Mouse (Mus musculus) neural tube, embryonic 15.5 days (tissue): ENCODE data around the gene Omg. TPM values are rescaled to one million over a fixed set of nuclear protein-coding genes. Genes with fewer than 3 reads are reported as not detected.

Experiments used
- ATAC-seq: fragments of 200-750 bp; cut with Nextera tagmentation; 2 replicates; pipeline ENCODE4 v1.8.0; 2017; ENCODE audit warnings: mild to moderate bottlenecking, moderate TSS enrichment, moderate library complexity; ENCODE audit not compliant: low FRiP score
- H3K27ac ChIP-seq: fragments of 300-500 bp; sonication (generic); replicated peaks from 2 replicates; pipeline ENCODE4 v1.5.1; 2015; ENCODE audit warnings: mild to moderate bottlenecking, inconsistent platforms
- H3K27me3 ChIP-seq: fragments of 300-500 bp; sonication (generic); replicated peaks from 2 replicates; pipeline ENCODE4 v1.6.1; 2015; ENCODE audit warnings: inconsistent platforms
- H3K36me3 ChIP-seq: fragments of 300-500 bp; sonication (generic); 2 replicates; pipeline ENCODE4 v1.6.1; 2015; ENCODE audit warnings: inconsistent platforms
- H3K4me1 ChIP-seq: fragments of 300-500 bp; sonication (generic); 2 replicates; pipeline ENCODE4 v1.6.1; 2015; ENCODE audit warnings: inconsistent platforms
- H3K4me2 ChIP-seq: fragments of 300-500 bp; sonication (generic); 2 replicates; pipeline ENCODE4 v1.6.1; 2015; ENCODE audit warnings: inconsistent platforms, mild to moderate bottlenecking, moderate library complexity
- H3K4me3 ChIP-seq: fragments of 300-500 bp; sonication (generic); replicated peaks from 2 replicates; pipeline ENCODE4 v1.5.1; 2015; ENCODE audit warnings: mild to moderate bottlenecking, inconsistent platforms
- H3K9ac ChIP-seq: fragments of 300-500 bp; sonication (generic); replicated peaks from 2 replicates; pipeline ENCODE4 v1.6.1; 2015; ENCODE audit warnings: mild to moderate bottlenecking, inconsistent platforms
- H3K9me3 ChIP-seq: fragments of 300-500 bp; sonication (generic); replicated peaks from 2 replicates; pipeline ENCODE4 v1.6.1; 2016; ENCODE audit warnings: inconsistent platforms
- WGBS: fragments of 180-500 bp; shearing (Covaris S2); methylation state at CpG from one replicate; pipeline ENCODE4 v1.1.7; 2015; ENCODE audit warnings: mixed read lengths; 5-methylcytosine and 5-hydroxymethylcytosine counted together
- polyA plus RNA-seq: library from polyadenylated mRNA; unstranded; fragments of >200 nt; fragmentation: Nextera tagmentation; extraction: Ambion mirVana; gene quantifications from 2 replicates; pipeline ENCODE4 v1.2.1, GENCODE M21; 2015

Omg gene
- polyA plus RNA-seq: 12.6 and 14.5 TPM in 2 replicates

DNA sequence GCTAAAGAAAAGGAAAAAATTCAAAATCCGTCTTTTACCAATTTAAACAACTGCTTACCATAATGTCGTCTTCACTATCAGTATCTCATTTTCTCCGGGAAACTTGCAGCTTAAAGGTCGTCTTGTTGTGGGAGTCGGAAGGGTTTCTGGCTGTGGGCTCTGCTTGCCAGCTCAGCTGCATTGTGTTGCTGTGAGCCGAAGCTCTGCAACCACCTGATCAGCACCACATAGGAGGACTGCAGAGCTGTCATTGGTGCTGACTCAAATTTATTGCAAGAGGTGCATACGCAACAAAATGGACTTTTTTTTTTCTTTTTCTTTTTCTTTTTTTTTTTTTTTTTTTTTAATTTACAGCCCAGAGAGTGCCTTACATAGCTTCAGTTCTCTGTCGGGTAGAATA lies at the start of gene Omg:
Gene Omg (minus strand): TSS at position 240 of the 400 bp plus-strand sequence.
- Histone ChIP-seq H3K27me3 (no peaks in the 10 kb centered on the region), H3K27ac (peak within 1 kb of the TSS; percentile 39; the same call in 1 of the 2 replicates), H3K4me1 (0 out of 2 replicates have a peak, but pooled peaks cover 5% of the 10 kb centered on the region), H3K9ac (no peak within 1 kb of the TSS), H3K36me3 (no peaks in the 10 kb centered on the region), H3K9me3 (no peaks in the 10 kb centered on the region), H3K4me2 (peak within 1 kb of the TSS; percentile 22), H3K4me3 (peak within 1 kb of the TSS; percentile 18)
- ATAC-seq: peak; percentile 79; the same call in 1 of the 2 replicates
- 21% methylated on average over 8 of the region's 8 CpGs for WGBS

GRCm38 (mm10) chr11:79552622-79553021 lies 48.7 kb upstream of the Omg start:
- H3K4me3 ChIP-seq: no peak overlapping the region
- ATAC-seq: no peak
- no peak overlapping the region for H3K27ac ChIP-seq
- peaks cover 72% of the 10 kb centered on the region for H3K36me3 ChIP-seq
- 88% methylated on average over 1 of the region's 1 CpGs for WGBS
- no peak overlapping the region for H3K9ac ChIP-seq
- no peak overlapping the region for H3K4me2 ChIP-seq
- H3K27me3 ChIP-seq: no peaks in the 10 kb centered on the region
- no peaks in the 10 kb centered on the region for H3K4me1 ChIP-seq
- no peaks in the 10 kb centered on the region for H3K9me3 ChIP-seq

DNA sequence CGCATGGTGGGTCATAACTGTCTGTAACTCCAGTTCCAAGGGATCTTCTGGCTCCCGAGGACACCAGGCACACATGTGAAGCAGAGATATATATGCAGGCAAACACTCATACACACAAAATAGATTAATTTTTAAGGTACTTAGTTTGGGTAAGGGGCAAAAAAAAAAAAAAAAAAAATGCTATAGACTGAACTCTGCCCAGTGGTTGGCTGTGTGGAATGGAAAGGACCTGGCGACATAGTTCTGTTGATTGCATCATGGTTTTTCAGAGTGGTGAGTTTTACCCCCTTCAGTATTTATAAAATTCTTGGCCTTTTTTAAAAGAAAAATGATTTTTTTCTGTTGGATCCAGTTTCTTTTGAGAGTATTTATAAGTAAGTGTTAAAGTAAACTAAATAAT lies 32.4 kb upstream of the Omg start:
- Histone ChIP-seq H3K27me3 (no peaks in the 10 kb centered on the region), H3K9ac (no peak overlapping the region), H3K36me3 (peaks cover 19% of the 10 kb centered on the region), H3K4me2 (no peak overlapping the region), H3K9me3 (no peaks in the 10 kb centered on the region), H3K4me1 (peaks cover 5% of the 10 kb centered on the region; the same call in 1 of the 2 replicates), H3K4me3 (no peak overlapping the region), H3K27ac (no peak overlapping the region)
- WGBS: 98% methylated on average over 3 of the region's 3 CpGs
- no peak for ATAC-seq

GRCm38 (mm10) chr11:79535554-79535953 lies 31.7 kb upstream of the Omg start:
- no peak overlapping the region for H3K4me2 ChIP-seq
- H3K36me3 ChIP-seq: peaks cover 15% of the 10 kb centered on the region
- H3K9me3 ChIP-seq: no peaks in the 10 kb centered on the region
- H3K27me3 ChIP-seq: no peaks in the 10 kb centered on the region
- H3K27ac ChIP-seq: no peak overlapping the region
- no peak overlapping the region for H3K4me3 ChIP-seq
- peaks cover 5% of the 10 kb centered on the region; the same call in 1 of the 2 replicates for H3K4me1 ChIP-seq
- H3K9ac ChIP-seq: no peak overlapping the region
- ATAC-seq: no peak
- 94% methylated on average over 4 of the region's 4 CpGs for WGBS

- H3K27me3 ChIP-seq: no peaks in the 10 kb centered on the region
- H3K9ac ChIP-seq: no peak overlapping the region
- WGBS: 79% methylated on average over 8 of the region's 8 CpGs
- H3K27ac ChIP-seq: no peak overlapping the region
- no peaks in the 10 kb centered on the region for H3K9me3 ChIP-seq
- no peak overlapping the region for H3K4me2 ChIP-seq
- peaks cover 5% of the 10 kb centered on the region; the same call in 1 of the 2 replicates for H3K4me1 ChIP-seq
- H3K36me3 ChIP-seq: peaks cover 12% of the 10 kb centered on the region
- no peak for ATAC-seq
- no peak overlapping the region for H3K4me3 ChIP-seq
These were observed 30.2 kb upstream of the Omg start for GRCm38 (mm10) chr11:79533950-79534690.

GRCm38 (mm10) chr11:79533311-79533710 lies 29.4 kb upstream of the Omg start:
- Histone ChIP-seq H3K9ac (no peak overlapping the region), H3K4me2 (no peak overlapping the region), H3K4me3 (no peak overlapping the region), H3K27me3 (no peaks in the 10 kb centered on the region), H3K36me3 (peaks cover 17% of the 10 kb centered on the region), H3K9me3 (no peaks in the 10 kb centered on the region), H3K4me1 (peaks cover 5% of the 10 kb centered on the region; the same call in 1 of the 2 replicates), H3K27ac (no peak overlapping the region)
- 92% methylated on average over 6 of the region's 6 CpGs for WGBS
- ATAC-seq: no peak

- no peak for ATAC-seq
These were observed 27.6 kb upstream of the Omg start for GRCm38 (mm10) chr11:79531485-79531884.

DNA sequence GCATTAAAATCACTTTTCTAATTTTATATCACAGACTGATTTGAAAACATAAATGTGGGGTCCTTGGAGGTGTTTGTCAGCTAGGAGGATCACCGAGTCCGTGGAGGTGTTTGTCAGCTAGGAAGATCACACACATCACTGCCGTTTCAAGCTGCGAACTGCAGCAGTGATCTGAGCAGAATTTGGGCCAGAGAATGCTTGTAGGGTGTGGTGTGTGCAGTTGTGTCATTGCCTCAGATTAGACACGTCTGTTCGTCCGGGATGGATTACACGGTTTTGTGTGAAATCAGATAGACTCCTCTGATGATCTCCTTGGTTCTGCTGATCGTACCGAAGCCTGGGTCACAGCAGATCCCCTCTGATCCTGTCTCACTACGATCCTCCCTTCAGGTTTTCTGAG lies 26.9 kb upstream of the Omg start:
- Histone ChIP-seq H3K4me3 (no peak overlapping the region), H3K9me3 (no peaks in the 10 kb centered on the region), H3K4me2 (no peak overlapping the region), H3K36me3 (0 out of 2 replicates have a peak, but pooled peaks cover 10% of the 10 kb centered on the region), H3K27me3 (no peaks in the 10 kb centered on the region), H3K27ac (no peak overlapping the region), H3K4me1 (peaks cover 5% of the 10 kb centered on the region; the same call in 1 of the 2 replicates), H3K9ac (no peak overlapping the region)
- WGBS: 93% methylated on average over 11 of the region's 11 CpGs
- ATAC-seq: no peak

More at GRCm38 (mm10) chr11:79531485-79531884, 27.6 kb upstream of the Omg start:
- Histone ChIP-seq H3K36me3 (0 out of 2 replicates have a peak, but pooled peaks cover 10% of the 10 kb centered on the region), H3K27ac (no peak overlapping the region), H3K9me3 (no peaks in the 10 kb centered on the region), H3K9ac (no peak overlapping the region), H3K4me3 (no peak overlapping the region), H3K27me3 (no peaks in the 10 kb centered on the region), H3K4me2 (no peak overlapping the region), H3K4me1 (peaks cover 5% of the 10 kb centered on the region; the same call in 1 of the 2 replicates)
- 95% methylated on average over 4 of the region's 4 CpGs for WGBS

GRCm38 (mm10) chr11:79530333-79530761 lies 26.5 kb upstream of the Omg start, which contains the start of the genes Evi2 and Evi2a:
Gene Evi2 (minus strand): TSS chr11:79530589.
Gene Evi2a (minus strand): TSS chr11:79530609.
- Histone ChIP-seq H3K9me3 (no peaks in the 10 kb centered on the region), H3K36me3 (0 out of 2 replicates have a peak, but pooled peaks cover 10% of the 10 kb centered on the region), H3K4me2 (no peak within 1 kb of the TSS), H3K27me3 (no peaks in the 10 kb centered on the region), H3K4me1 (peaks cover 5% of the 10 kb centered on the region; the same call in 1 of the 2 replicates), H3K4me3 (no peak within 1 kb of the TSS), H3K27ac (no peak within 1 kb of the TSS), H3K9ac (no peak within 1 kb of the TSS)
- ATAC-seq: no peak
- 83% methylated on average over 7 of the region's 7 CpGs for WGBS

GRCm38 (mm10) chr11:79529736-79530135 lies 25.9 kb upstream of the Omg start:
- ATAC-seq: no peak
- no peak overlapping the region for H3K9ac ChIP-seq
- WGBS: 78% methylated on average over 2 of the region's 2 CpGs

DNA sequence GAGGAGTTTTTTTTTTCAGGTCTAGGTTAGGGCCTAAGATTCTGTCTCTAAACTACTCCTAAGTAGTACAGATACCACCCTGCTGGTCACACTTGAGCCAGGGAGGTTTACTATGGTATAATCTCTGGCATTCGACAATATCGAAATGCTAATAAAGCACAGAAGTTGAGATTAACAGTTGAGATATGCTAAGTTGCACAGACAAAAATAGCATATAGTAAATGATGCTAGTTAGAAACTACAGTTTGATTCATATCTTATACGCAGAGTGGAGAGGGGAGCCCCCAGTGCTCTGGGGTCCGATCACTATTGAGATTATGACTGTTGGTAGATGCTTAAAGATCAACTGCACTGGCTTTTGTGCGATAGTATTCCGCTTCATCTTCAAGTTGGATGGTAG lies 25.3 kb upstream of the Omg start:
- H3K27me3 ChIP-seq: no peaks in the 10 kb centered on the region

More at GRCm38 (mm10) chr11:79529736-79530135, 25.9 kb upstream of the Omg start:
- Histone ChIP-seq H3K4me3 (no peak overlapping the region), H3K36me3 (0 out of 2 replicates have a peak, but pooled peaks cover 14% of the 10 kb centered on the region), H3K4me2 (no peak overlapping the region), H3K4me1 (peaks cover 5% of the 10 kb centered on the region; the same call in 1 of the 2 replicates), H3K27me3 (no peaks in the 10 kb centered on the region), H3K9me3 (no peaks in the 10 kb centered on the region), H3K27ac (no peak overlapping the region)

DNA sequence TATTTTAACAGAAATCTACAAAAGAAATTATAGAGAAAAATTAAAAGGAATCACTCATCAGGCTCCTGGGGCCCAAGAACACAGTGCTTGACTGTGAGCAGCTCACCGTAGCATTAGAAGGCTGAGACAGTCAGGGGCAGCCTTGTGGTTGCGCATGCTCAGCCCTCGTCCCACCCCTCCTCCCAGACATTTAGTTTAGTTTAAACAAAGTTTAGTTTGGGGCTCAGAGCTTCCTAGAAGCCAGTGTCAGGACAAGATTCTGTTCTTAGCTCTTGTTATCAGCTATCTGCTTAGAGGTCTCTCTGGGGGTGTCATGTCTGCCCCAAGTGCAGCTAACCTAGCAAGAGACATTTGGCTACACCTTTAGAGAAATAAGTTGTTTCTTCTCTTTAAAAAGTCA lies 24.7 kb upstream of the Omg start:
- WGBS: 90% methylated on average over 3 of the region's 3 CpGs
- Histone ChIP-seq H3K9me3 (no peaks in the 10 kb centered on the region), H3K4me3 (no peak overlapping the region), H3K36me3 (0 out of 2 replicates have a peak, but pooled peaks cover 14% of the 10 kb centered on the region), H3K9ac (no peak overlapping the region), H3K27me3 (no peaks in the 10 kb centered on the region), H3K4me2 (no peak overlapping the region), H3K27ac (no peak overlapping the region), H3K4me1 (no peaks in the 10 kb centered on the region)
- ATAC-seq: no peak

More for the DNA sequence above, 25.3 kb upstream of the Omg start:
- Histone ChIP-seq H3K36me3 (0 out of 2 replicates have a peak, but pooled peaks cover 14% of the 10 kb centered on the region), H3K9me3 (no peaks in the 10 kb centered on the region), H3K4me1 (peaks cover 5% of the 10 kb centered on the region; the same call in 1 of the 2 replicates), H3K4me2 (no peak overlapping the region), H3K27ac (no peak overlapping the region), H3K9ac (no peak overlapping the region), H3K4me3 (no peak overlapping the region)
- ATAC-seq: no peak
- 95% methylated on average over 6 of the region's 6 CpGs for WGBS
